Mouse (Mus musculus): Measurements from ENCODE around the gene Arhgap30.

Arhgap30 gene

GRCm38 (mm10) chr1:171388376-171389102 lies at the start of gene Arhgap30:
Gene Arhgap30 (plus strand): TSS chr1:171388954.
- DNase-seq, result no peak

- DNase-seq, result no peak
Observed at GRCm38 (mm10) chr1:171342262-171343207, 46.2 kb upstream of the Arhgap30 start.

- peak; percentile 45 for DNase-seq
Observed at GRCm38 (mm10) chr1:171343922-171344677, 44.7 kb upstream of the Arhgap30 start.

GRCm38 (mm10) chr1:171344715-171345114 lies 44.0 kb upstream of the Arhgap30 start:
- peak; percentile 53 for DNase-seq

GRCm38 (mm10) chr1:171345225-171346094 lies 43.3 kb upstream of the Arhgap30 start, which contains the start of the genes Nit1 and Pfdn2:
Gene Nit1 (minus strand): TSS chr1:171345646.
Gene Pfdn2 (plus strand): TSS chr1:171345670.
- peak; percentile 87 for DNase-seq

- DNase-seq, result no peak
Observed at GRCm38 (mm10) chr1:171346095-171346450, 42.7 kb upstream of the Arhgap30 start.

GRCm38 (mm10) chr1:171348665-171349064 lies 40.1 kb upstream of the Arhgap30 start:
- no peak for DNase-seq

GRCm38 (mm10) chr1:171349210-171349609 lies 39.5 kb upstream of the Arhgap30 start:
- DNase-seq, result no peak

- DNase-seq, result no peak
Observed at GRCm38 (mm10) chr1:171355812-171356340, 32.9 kb upstream of the Arhgap30 start.

GRCm38 (mm10) chr1:171356814-171357213 lies 31.9 kb upstream of the Arhgap30 start:
- DNase-seq, result no peak

GRCm38 (mm10) chr1:171358421-171358820 lies 30.3 kb upstream of the Arhgap30 start:
- DNase-seq, result peak; percentile 69

- no peak for DNase-seq
Observed at GRCm38 (mm10) chr1:171360253-171360652, 28.5 kb upstream of the Arhgap30 start.

GRCm38 (mm10) chr1:171360656-171361055 lies 28.1 kb upstream of the Arhgap30 start, which contains the start of gene Klhdc9:
Gene Klhdc9 (minus strand): TSS chr1:171360798.
- peak; percentile 92 for DNase-seq

GRCm38 (mm10) chr1:171361106-171362103 lies 27.3 kb upstream of the Arhgap30 start:
- peak; percentile 89 for DNase-seq

- no peak for DNase-seq
Observed at GRCm38 (mm10) chr1:171365934-171366333, 22.8 kb upstream of the Arhgap30 start.

GRCm38 (mm10) chr1:171369845-171370556 lies 18.8 kb upstream of the Arhgap30 start, which contains the start of gene Nectin4:
Gene Nectin4 (plus strand): TSS chr1:171370099.
- DNase-seq, result no peak

- no peak for DNase-seq
Observed at GRCm38 (mm10) chr1:171372880-171373279, 15.9 kb upstream of the Arhgap30 start.

GRCm38 (mm10) chr1:171373946-171374345 lies 14.8 kb upstream of the Arhgap30 start:
- no peak for DNase-seq

- no peak for DNase-seq
Observed at GRCm38 (mm10) chr1:171375646-171376097, 13.1 kb upstream of the Arhgap30 start.

All from cerebellum, adult 9-10 months (tissue).